Mouse (Mus musculus) bone marrow macrophage, adult 2 months (primary cell): ENCODE results near the gene Pik3r1.

Experiments used
- CTCF ChIP-seq: IDR thresholded peaks from 2 replicates; pipeline ENCODE4 v1.5.1; 2012; ENCODE audit warnings: low read depth, mild to moderate bottlenecking, low read length, moderate library complexity
- POLR2A ChIP-seq: IDR thresholded peaks from 2 replicates; pipeline ENCODE4 v1.6.1; 2012; ENCODE audit warnings: mild to moderate bottlenecking, low read depth, low read length, borderline replicate concordance

DNA sequence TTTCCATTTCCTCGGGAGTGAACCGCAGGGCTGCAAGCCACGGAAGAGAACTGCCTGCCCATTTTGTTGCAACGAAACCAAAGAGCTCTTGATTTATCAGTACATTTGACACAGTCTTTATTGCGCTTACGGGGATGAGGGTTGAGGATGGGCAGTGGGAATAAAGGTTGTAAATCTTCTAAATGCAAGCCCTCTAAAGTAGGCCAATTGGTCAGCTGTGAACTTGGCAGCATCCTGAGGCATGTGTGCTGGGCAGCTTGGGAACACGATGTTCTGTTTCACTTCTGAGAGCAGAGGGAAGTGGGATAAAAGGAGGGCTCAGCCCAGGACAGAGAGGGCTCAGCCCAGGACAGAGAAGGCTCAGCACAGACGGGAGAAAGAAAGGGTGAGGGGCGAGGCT is 43.9 kb upstream of the Pik3r1 start:
- TF ChIP-seq POLR2A (no peak), CTCF (no peak)
